Comparison of ENCODE assay signal across 8 mouse cellular contexts in genomic region chr15:98092372-98093120, GRCm38 (mm10). TPM values are rescaled to one million over a fixed set of nuclear protein-coding genes. Genes with fewer than 3 reads are reported as not detected.
DNase-seq lines count a peak whose midpoint lies in the region; ATAC-seq and TF ChIP-seq lines count a peak whose summit lies in the region.

TSS of gene Pfkm (plus strand) at chr15:98092589.

- intact Hi-C loops in gastrocnemius, adult 2 months (cut with DNase I), result loop anchor here (2.0 kb wide), 1 partner anchor 16 kb away; no protein-coding TSS in a partner anchor

- no peaks in the 10 kb centered on the region for H3K9me3 ChIP-seq in lung, embryonic 14.5 days (ENCODE audit: low read depth, low read length)
- no peaks in the 10 kb centered on the region for H3K9me3 ChIP-seq in hindbrain, postnatal 0 days (ENCODE audit: low read length)

- no peaks in the 10 kb centered on the region for H3K27me3 ChIP-seq in lung, embryonic 14.5 days (ENCODE audit: insufficient read depth, low read length)
- H3K27me3 ChIP-seq in hindbrain, postnatal 0 days (ENCODE audit: insufficient read depth, low read length), result no peaks in the 10 kb centered on the region

- peak within 1 kb of the TSS; percentile 89 for H3K4me3 ChIP-seq in lung, embryonic 14.5 days (ENCODE audit: low read depth, low read length)
- peak within 1 kb of the TSS; percentile 86 for H3K4me3 ChIP-seq in bone marrow macrophage, adult 2 months (ENCODE audit: insufficient read depth, low read length)
- peak within 1 kb of the TSS; percentile 99 for H3K4me3 ChIP-seq in gastrocnemius, adult 2 months
- H3K4me3 ChIP-seq in hindbrain, postnatal 0 days (ENCODE audit: low read length), result peak within 1 kb of the TSS; percentile 86

- H3K4me2 ChIP-seq in lung, embryonic 14.5 days, result peak within 1 kb of the TSS; percentile 72
- H3K4me2 ChIP-seq in hindbrain, postnatal 0 days (ENCODE audit: low read depth, low read length), result peak within 1 kb of the TSS; percentile 59

- peak within 1 kb of the TSS; percentile 98 for H3K27ac ChIP-seq in lung, embryonic 14.5 days (ENCODE audit: low read depth)
- peak within 1 kb of the TSS; percentile 90 for H3K27ac ChIP-seq in bone marrow macrophage, adult 2 months (ENCODE audit: insufficient read depth, low read depth, low read length)
- H3K27ac ChIP-seq in gastrocnemius, adult 2 months, result peak within 1 kb of the TSS; percentile 99
- peak within 1 kb of the TSS; percentile 98 for H3K27ac ChIP-seq in hindbrain, postnatal 0 days

- TF ChIP-seq CTCF in lung, embryonic 14.5 days (IDR thresholded peaks at IDR 0.05; ENCODE audit: low read depth), result no peak
- TF ChIP-seq CTCF in bone marrow macrophage, adult 2 months (IDR thresholded peaks at IDR 0.05; ENCODE audit: low read depth, low read length), result no peak
- TF ChIP-seq CTCF in gastrocnemius, adult 2 months (IDR thresholded peaks at IDR 0.05), result no peak
- no peak for TF ChIP-seq CTCF in hindbrain, postnatal 0 days (IDR thresholded peaks at IDR 0.05; ENCODE audit: low read depth)

- peak within 1 kb of the TSS; percentile 94 for H3K9ac ChIP-seq in lung, embryonic 14.5 days
- peak within 1 kb of the TSS; percentile 67 for H3K9ac ChIP-seq in hindbrain, postnatal 0 days (replicated peaks; ENCODE audit: low read length)

- TF ChIP-seq POLR2A in bone marrow macrophage, adult 2 months (IDR thresholded peaks at IDR 0.05; ENCODE audit: borderline replicate concordance, low read depth, low read length), result no peak

- WGBS in lung, embryonic 14.5 days, result under 1% methylated on average over 30 of the region's 30 CpGs
- under 1% methylated on average over 27 of the region's 30 CpGs for WGBS in hindbrain, postnatal 0 days

- no peak for DNase-seq in lung, embryonic 14.5 days
- DNase-seq in lung, postnatal 10 days, result no peak
- DNase-seq in gastrocnemius, adult 2 months, result no peak
- DNase-seq in hindbrain, postnatal 0 days (ENCODE audit: low spot score), result no peak
- DNase-seq in urinary bladder, adult 18-20 months (ENCODE audit: low spot score in 2 of 2), result no peak
- DNase-seq in kidney, adult 11 months, result no peak

- no peak; the same call in 1 of the 2 replicates for ATAC-seq in lung, embryonic 14.5 days (ENCODE audit: insufficient read depth)
- ATAC-seq in hindbrain, postnatal 0 days, result no peak
- ATAC-seq in megakaryocyte progenitor cell, adult 5-6 weeks (replicated peaks; ENCODE audit: poor library complexity), result 0 out of 2 replicates have a peak, but pooled peaks have one; percentile 4

- peaks cover 7% of the 10 kb centered on the region; the same call in 1 of the 2 replicates for H3K4me1 ChIP-seq in lung, embryonic 14.5 days (ENCODE audit: insufficient read depth)
- H3K4me1 ChIP-seq in bone marrow macrophage, adult 2 months (ENCODE audit: control insufficient read depth, insufficient read depth, low read length), result peaks cover 8% of the 10 kb centered on the region
- peaks cover 11% of the 10 kb centered on the region; the same call in 1 of the 2 replicates for H3K4me1 ChIP-seq in hindbrain, postnatal 0 days (ENCODE audit: insufficient read depth, low read length)

- peaks cover 8% of the 10 kb centered on the region; the same call in 1 of the 2 replicates for H3K36me3 ChIP-seq in lung, embryonic 14.5 days (ENCODE audit: insufficient read depth)
- no peaks in the 10 kb centered on the region for H3K36me3 ChIP-seq in hindbrain, postnatal 0 days (ENCODE audit: insufficient read depth, low read length)

RNA-seq across cellular contexts. Expression of gene Pfkm, which starts in this region (rescaled TPM):
- polyA plus RNA-seq in lung, embryonic 14.5 days (2014; fragmentation: Nextera tagmentation; extraction: Ambion mirVana), result 25.3 and 26.2 TPM in 2 replicates
- 11.0 and 13.1 TPM in 2 replicates for polyA plus RNA-seq in bone marrow macrophage, adult 2 months (2012; ENCODE audit: insufficient read depth, insufficient read length, missing spikeins)
- 1,000 to 10,000 TPM; 2,669 to 2,908 TPM for total RNA-seq in gastrocnemius, adult 2 months (2021)
- 97.3 and 102 TPM in 2 replicates for total RNA-seq in hindbrain, postnatal 0 days (2014; rRNA removed)
- 91.5 and 94.0 TPM in 2 replicates for polyA plus RNA-seq in hindbrain, postnatal 0 days (2015; fragmentation: Nextera tagmentation; extraction: Ambion mirVana)
- total RNA-seq in megakaryocyte progenitor cell, adult 5-6 weeks (2015), result 5.4 and 5.9 TPM in 2 replicates
- 14.1 and 20.0 TPM in 2 replicates for total RNA-seq in megakaryocyte progenitor cell, adult 5-6 weeks (2017)

Comparison
In these comparisons a context has a peak if more than half of its experiments do, and no peak if none do; other contexts are left out.
1. RNA of gene Pfkm (total RNA-seq): 2,669 to 2,908 TPM in gastrocnemius, adult 2 months; 97.3 to 102 TPM in hindbrain, postnatal 0 days and 5.4 to 20.0 TPM in megakaryocyte progenitor cell, adult 5-6 weeks; every median in the first group is over 10 times any median in the second.
2. Peak in every context shown above with its lines, with median percentiles within 50 percentile points of each other: H3K27ac ChIP-seq and H3K4me3 ChIP-seq.